Mouse (Mus musculus): Measurements from ENCODE around the gene Zfp809. TPM values are rescaled to one million over a fixed set of nuclear protein-coding genes. Genes with fewer than 3 reads are reported as not detected.

Gene Zfp809
- total and polyA plus RNA-seq, 3 experiments: 13.9 to 23.8 (median 14.0) TPM

GRCm38 (mm10) chr9:22214549-22214948, 11.0 kb upstream of the Zfp809 start:
- no peak overlapping the region for H3K4me2 ChIP-seq (ENCODE audit: insufficient read depth, low read depth, poor library complexity, severe bottlenecking)
- H3K79me2 ChIP-seq (replicated peaks; ENCODE audit: control insufficient read depth, extremely low read depth, insufficient read depth, poor library complexity, severe bottlenecking): no peaks in the 10 kb centered on the region
- no peak for DNase-seq (ENCODE audit: extremely low read depth)
- peaks cover 2 to 13% of the 10 kb centered on the region in 2 experiments; a peak in 3 of 4 replicates for H3K4me1 ChIP-seq (ENCODE audit: control insufficient read depth in 1 of 2, insufficient read depth in 2 of 2)
- H3K9me3 ChIP-seq (replicated peaks; ENCODE audit: low read length): no peaks in the 10 kb centered on the region
- in situ Hi-C loops (cut with MboI; ENCODE audit: low pct_ligation_motif_present, low pct_unique_long_range_greater_than_20kb, low sequenced_read_pairs): loop anchor here (10.0 kb wide), 1 partner anchor 60 kb away; the partner anchor contains the start of gene Pigyl
- H3K27ac ChIP-seq (ENCODE audit: insufficient read depth, low read depth): no peak overlapping the region
- H3K27me3 ChIP-seq (replicated peaks): peaks cover 3% of the 10 kb centered on the region
- dilution Hi-C loops (cut with MboI; ENCODE audit: extremely low pct_ligation_motif_present, extremely low pct_unique_long_range_greater_than_20kb, low sequenced_read_pairs): no loop called here
- no peak for TF ChIP-seq ETS1 (conservative IDR thresholded peaks at IDR 0.05; ENCODE audit: low read depth, low read length)
- TF ChIP-seq USF1 (IDR thresholded peaks at IDR 0.05; ENCODE audit: low read depth, low read length): no peak
- H3K36me3 ChIP-seq (replicated peaks in 1 of 2; ENCODE audit: control insufficient read depth in 1 of 2, insufficient read depth in 1 of 2, low read length in 1 of 2): no peaks in the 10 kb centered on the region
- H3K4me3 ChIP-seq (replicated peaks in 1 of 3; ENCODE audit: low read depth in 2 of 3, low read length in 2 of 3, poor library complexity in 1 of 3): no peak overlapping the region
- no peak overlapping the region for H3K9ac ChIP-seq (ENCODE audit: insufficient read depth, low read depth)

DNA sequence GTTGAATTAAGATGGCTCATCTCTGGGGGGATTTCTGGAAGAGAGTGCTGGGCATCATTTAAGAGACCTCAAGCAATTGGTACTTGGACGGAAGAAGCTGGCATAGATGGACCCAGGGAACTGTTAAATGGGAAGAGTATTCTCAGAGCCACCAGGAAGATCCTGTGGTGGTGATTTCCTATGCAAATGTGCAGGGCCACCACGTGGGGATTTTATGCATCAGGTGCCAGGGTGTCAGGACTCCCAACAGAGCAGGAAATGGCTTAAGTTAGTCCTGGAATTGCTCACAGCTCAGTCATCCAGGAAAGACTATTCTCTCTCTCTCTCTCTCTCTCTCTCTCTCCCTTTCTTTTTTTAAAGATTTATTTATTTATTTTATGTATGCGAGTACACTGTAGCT, 8.8 kb upstream of the Zfp809 start:
- dilution Hi-C loops (cut with MboI; ENCODE audit: extremely low pct_ligation_motif_present, extremely low pct_unique_long_range_greater_than_20kb, low sequenced_read_pairs) (no loop called here), in situ Hi-C loops (cut with MboI; ENCODE audit: low pct_ligation_motif_present, low pct_unique_long_range_greater_than_20kb, low sequenced_read_pairs) (loop anchor here (10.0 kb wide), 1 partner anchor 62 kb away; the partner anchor contains the start of gene Pigyl)
- Histone ChIP-seq H3K79me2 (replicated peaks; ENCODE audit: control insufficient read depth, extremely low read depth, insufficient read depth, poor library complexity, severe bottlenecking) (no peaks in the 10 kb centered on the region), H3K4me1 (ENCODE audit: control insufficient read depth in 1 of 2, insufficient read depth in 2 of 2) (peaks cover 2 to 13% of the 10 kb centered on the region in 2 experiments; a peak in 3 of 4 replicates), H3K36me3 (replicated peaks in 1 of 2; ENCODE audit: control insufficient read depth in 1 of 2, insufficient read depth in 1 of 2, low read length in 1 of 2) (no peaks in the 10 kb centered on the region), H3K27ac (ENCODE audit: insufficient read depth, low read depth) (no peak overlapping the region), H3K4me3 (replicated peaks in 1 of 3; ENCODE audit: low read depth in 2 of 3, low read length in 2 of 3, poor library complexity in 1 of 3) (no peak overlapping the region), H3K9ac (ENCODE audit: insufficient read depth, low read depth) (no peak overlapping the region), H3K27me3 (replicated peaks) (peaks cover under 1% of the 10 kb centered on the region), H3K9me3 (replicated peaks; ENCODE audit: low read length) (no peaks in the 10 kb centered on the region), H3K4me2 (ENCODE audit: insufficient read depth, low read depth, poor library complexity, severe bottlenecking) (no peak overlapping the region)
- TF ChIP-seq RAD21 (IDR thresholded peaks at IDR 0.05; ENCODE audit: low read depth, low read length) (no peak), POLR2AphosphoS2 (IDR thresholded peaks at IDR 0.05; ENCODE audit: low read depth, low read length) (no peak), SMC3 (IDR thresholded peaks at IDR 0.05; ENCODE audit: low read depth, low read length) (no peak), USF2 (conservative IDR thresholded peaks at IDR 0.05; ENCODE audit: low read depth, low read length) (no peak; the same call in 1 of the 2 replicates), IRF4 (IDR thresholded peaks at IDR 0.05; ENCODE audit: low read depth, low read length) (peak; percentile 31; the same call in 1 of the 2 replicates), MEF2A (IDR thresholded peaks at IDR 0.05; ENCODE audit: borderline replicate concordance, low read depth, low read length) (no peak), MAX (IDR thresholded peaks at IDR 0.05; ENCODE audit: low read length) (0 out of 2 replicates have a peak, but pooled peaks have one; percentile 40), TBP (conservative IDR thresholded peaks at IDR 0.05; ENCODE audit: low read depth, low read length) (no peak), GABPA (IDR thresholded peaks at IDR 0.05; ENCODE audit: insufficient replicate concordance, low read depth, low read length) (no peak), EP300 (IDR thresholded peaks at IDR 0.05; ENCODE audit: low read length) (peak; percentile 39; the same call in 1 of the 2 replicates), CTCF (conservative IDR thresholded peaks at IDR 0.05 in 1 of 2, IDR thresholded peaks at IDR 0.05 in 1 of 2; ENCODE audit: low read depth in 2 of 2, low read length in 2 of 2) (no peak), ELF1 (IDR thresholded peaks at IDR 0.05; ENCODE audit: low read depth, low read length) (0 out of 2 replicates have a peak, but pooled peaks have one; percentile 12), ZC3H11A (IDR thresholded peaks at IDR 0.05; ENCODE audit: low read depth, low read length) (no peak), JUND (conservative IDR thresholded peaks at IDR 0.05; ENCODE audit: low read depth, low read length) (no peak), BHLHE40 (IDR thresholded peaks at IDR 0.05; ENCODE audit: low read depth, low read length) (peak; percentile 66), TCF12 (IDR thresholded peaks at IDR 0.05; ENCODE audit: low read depth, low read length) (0 out of 2 replicates have a peak, but pooled peaks have one; percentile 16), E2F4 (IDR thresholded peaks at IDR 0.05; ENCODE audit: insufficient replicate concordance, low read depth, low read length) (no peak), RCOR1 (conservative IDR thresholded peaks at IDR 0.05; ENCODE audit: low read depth, low read length) (no peak)
- peak; percentile 32 for DNase-seq (ENCODE audit: extremely low read depth)
